Mouse (Mus musculus): ENCODE measurements around the gene Hist1h1b.
A peak's percentile ranks its signal among the peaks of the same experiment; 100 is the strongest.

DNA sequence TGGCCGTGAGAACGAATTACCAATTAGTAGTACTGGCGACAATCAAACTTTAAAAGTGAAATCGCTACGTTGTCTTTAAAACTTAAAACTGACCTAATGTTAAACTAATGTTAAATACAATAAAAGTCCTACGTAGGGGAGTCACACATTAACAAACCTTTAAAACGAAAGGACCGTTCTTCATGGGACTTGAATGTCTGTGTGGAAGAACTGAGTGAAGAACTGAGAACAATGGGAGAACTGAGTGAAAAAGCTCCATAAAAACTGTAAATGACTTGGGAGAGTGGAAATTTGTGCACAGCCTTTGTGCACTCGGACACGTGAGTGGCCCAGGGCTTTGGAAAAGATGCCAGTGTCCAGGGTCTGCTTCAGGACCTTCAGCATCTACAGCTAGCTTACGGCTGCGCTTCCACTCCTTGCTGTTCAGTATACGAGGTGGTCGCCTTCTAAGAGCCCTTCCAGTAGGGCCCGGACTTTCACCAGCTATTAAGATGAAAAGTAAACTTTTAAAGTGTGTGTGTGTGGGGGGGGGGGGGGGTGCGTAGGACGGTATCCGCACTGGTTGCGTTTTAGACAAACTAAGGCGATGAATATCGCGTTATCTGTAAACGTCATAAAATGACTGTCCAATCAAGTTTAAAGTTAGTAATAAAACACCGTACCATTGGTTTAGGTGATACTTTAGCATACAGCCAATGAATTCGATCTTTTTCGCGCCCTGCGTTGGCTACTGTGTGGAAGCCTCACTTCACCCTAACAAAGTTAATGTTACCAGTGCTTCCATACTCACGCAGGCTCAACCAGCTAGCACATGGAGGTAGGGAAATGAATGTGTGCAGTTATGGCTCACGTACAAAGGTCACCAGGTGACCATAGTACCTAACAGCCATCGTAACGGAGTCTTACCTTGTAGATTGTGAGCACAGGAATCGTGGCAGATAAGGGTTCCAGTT, 1.3 kb downstream of the Hist1h1b start:
- TF ChIP-seq MAX (IDR thresholded peaks at IDR 0.05) (no peak), MYOD1 (IDR thresholded peaks at IDR 0.05; ENCODE audit: control insufficient read depth, insufficient read length, low read depth) (no peak), CTCF (IDR thresholded peaks at IDR 0.05; ENCODE audit: control insufficient read depth, insufficient read depth, insufficient read length) (no peak), USF1 (IDR thresholded peaks at IDR 0.05; ENCODE audit: low read depth) (peak; percentile 20)

All from C2C12 (cell line).